Mouse (Mus musculus): ENCODE results near the gene Ip6k2.

GRCm38 (mm10) chr9:108788713-108789112 is 5.1 kb downstream of the Ip6k2 start:
- TF ChIP-seq TCF12 (IDR thresholded peaks at IDR 0.05; ENCODE audit: low read depth, low read length) (no peak), POLR2A (IDR thresholded peaks at IDR 0.05; ENCODE audit: control insufficient read depth in 1 of 2, insufficient read depth in 1 of 2, low read depth in 1 of 2, low read length in 2 of 2, poor library complexity in 1 of 2) (no peak), CHD1 (IDR thresholded peaks at IDR 0.05; ENCODE audit: low read depth, low read length) (no peak), E2F4 (IDR thresholded peaks at IDR 0.05; ENCODE audit: borderline replicate concordance, low read depth, low read length) (no peak), MAX (IDR thresholded peaks at IDR 0.05; ENCODE audit: low read length) (no peak), NRF1 (IDR thresholded peaks at IDR 0.05; ENCODE audit: insufficient read depth, low read depth, low read length, poor library complexity, severe bottlenecking) (no peak), USF1 (IDR thresholded peaks at IDR 0.05; ENCODE audit: low read depth, low read length) (no peak), CHD2 (IDR thresholded peaks at IDR 0.05; ENCODE audit: low read length) (no peak), SMC3 (IDR thresholded peaks at IDR 0.05; ENCODE audit: low read depth, low read length) (no peak), EP300 (IDR thresholded peaks at IDR 0.05; ENCODE audit: low read depth in 1 of 2, low read length in 2 of 2) (no peak), CTCF (IDR thresholded peaks at IDR 0.05 in 2 of 3, conservative IDR thresholded peaks at IDR 0.05 in 1 of 3; ENCODE audit: control insufficient read depth in 1 of 3, insufficient read depth in 1 of 3, low read depth in 2 of 3, low read length in 3 of 3, poor library complexity in 1 of 3, severe bottlenecking in 1 of 3) (no peak), RAD21 (IDR thresholded peaks at IDR 0.05; ENCODE audit: low read depth, low read length) (no peak)
